Mouse (Mus musculus) MEL (cell line): ENCODE results near the gene Rasgrp1. TPM values are rescaled to one million over a fixed set of nuclear protein-coding genes. Genes with fewer than 3 reads are reported as not detected.

Source experiments
- DNase-seq: peaks from one replicate; pipeline ENCODE4 v3.0.0; 2011; ENCODE audit warnings: low read depth, low spot score
- H3K27ac ChIP-seq: 2 replicates; pipeline ENCODE4 v1.5.1; 2012; ENCODE audit warnings: low read depth, mild to moderate bottlenecking, control low read depth, low read length, moderate library complexity; ENCODE audit not compliant: control insufficient read depth
- H3K27me3 ChIP-seq, 2 experiments: fragments of 150-350 bp in 1 of 2; sonication (generic) in 1 of 2; 2 replicates each; pipeline ENCODE4 v1.6.1; 2012; ENCODE audit warnings: low read length in 2 of 2, mild to moderate bottlenecking in 2 of 2, improper control_type of control experiment in 1 of 2, moderate library complexity in 1 of 2; ENCODE audit not compliant: insufficient read depth in 2 of 2, control insufficient read depth in 1 of 2
- H3K36me3 ChIP-seq, 2 experiments: 2 replicates each; pipeline ENCODE4 v1.6.1; 2012 to 2014; ENCODE audit warnings: low read length in 2 of 2, improper control_type of control experiment in 1 of 2, inconsistent platforms in 1 of 2, mild to moderate bottlenecking in 1 of 2; ENCODE audit not compliant: insufficient read depth in 2 of 2, control insufficient read depth in 1 of 2
- H3K4me1 ChIP-seq, 2 experiments: fragments of 150-350 bp in 1 of 2; sonication (generic) in 1 of 2; 2 replicates each; pipeline ENCODE4 v1.6.1; 2012; ENCODE audit warnings: low read length in 2 of 2, improper control_type of control experiment in 1 of 2, mild to moderate bottlenecking in 1 of 2; ENCODE audit not compliant: insufficient read depth in 2 of 2, control insufficient read depth in 1 of 2
- H3K4me3 ChIP-seq, 2 experiments: fragments of 150-350 bp in 1 of 2; sonication (generic) in 1 of 2; 2 replicates each; pipeline ENCODE4 v1.5.1; 2012; ENCODE audit warnings: low read depth in 2 of 2, low read length in 2 of 2, mild to moderate bottlenecking in 2 of 2, moderate library complexity in 2 of 2, control low read depth in 1 of 2, improper control_type of control experiment in 1 of 2; ENCODE audit not compliant: control insufficient read depth in 1 of 2, insufficient read depth in 1 of 2
- H3K79me2 ChIP-seq: 2 replicates; pipeline ENCODE4 v1.6.1; 2012; ENCODE audit warnings: mild to moderate bottlenecking, low read length, moderate library complexity; ENCODE audit not compliant: control insufficient read depth, poor library complexity, insufficient read depth
- H3K9ac ChIP-seq: 2 replicates; pipeline ENCODE4 v1.6.1; 2012; ENCODE audit warnings: low read depth, mild to moderate bottlenecking, control low read depth, low read length, moderate library complexity; ENCODE audit not compliant: control insufficient read depth, poor library complexity, severe bottlenecking
- H3K9me3 ChIP-seq: fragments of 150-350 bp; sonication (generic); replicated peaks from 2 replicates; pipeline ENCODE4 v1.6.1; 2012; ENCODE audit warnings: mild to moderate bottlenecking, low read length, improper control_type of control experiment, moderate library complexity; ENCODE audit not compliant: insufficient read depth
- KAT2A ChIP-seq: conservative IDR thresholded peaks from 2 replicates; pipeline ENCODE4 v1.6.1; 2012; ENCODE audit warnings: low read depth, low read length, improper control_type of control experiment, inconsistent platforms
- MYC ChIP-seq: IDR thresholded peaks from 2 replicates; pipeline ENCODE4 v1.6.1; 2011; ENCODE audit warnings: low read depth, mild to moderate bottlenecking, low read length, improper control_type of control experiment, moderate library complexity
- POLR2A ChIP-seq, 2 experiments: IDR thresholded peaks; 2 replicates each; pipeline ENCODE4 v1.6.1; 2011 to 2012; ENCODE audit warnings: low read length in 2 of 2, mild to moderate bottlenecking in 2 of 2, control low read depth in 1 of 2, improper control_type of control experiment in 1 of 2, low read depth in 1 of 2, moderate library complexity in 1 of 2; ENCODE audit not compliant: control insufficient read depth in 1 of 2, insufficient read depth in 1 of 2, poor library complexity in 1 of 2
- SMC3 ChIP-seq: IDR thresholded peaks from 2 replicates; pipeline ENCODE4 v1.6.1; 2011; ENCODE audit warnings: low read depth, low read length, improper control_type of control experiment
- polyA plus RNA-seq, 2 experiments: library from polyadenylated mRNA; stranded (reverse) in 1 of 2; unstranded in 1 of 2; fragments of >175 nt in 1 of 2; fragments of >200 nt in 1 of 2; gene quantifications; 2 replicates each; pipeline versions ENCODE4 v1.2.1 to v1.2.4; 2012; ENCODE audit warnings: low replicate concordance in 2 of 2, low read depth in 1 of 2; ENCODE audit not compliant: insufficient read length in 2 of 2, insufficient read depth in 1 of 2, missing spikeins in 1 of 2
- total RNA-seq: library from RNA; depleted of rRNA; stranded (reverse); fragments of 300-350 nt; gene quantifications from 2 replicates; pipeline ENCODE4 v1.2.3, GENCODE M21; 2012; rRNA removed

Rasgrp1 gene
- total and polyA plus RNA-seq, 3 experiments: not detected

- no peak for DNase-seq
- Histone ChIP-seq H3K4me1 (no peaks in the 10 kb centered on the region), H3K27me3 (0 out of 4 replicates have a peak, but pooled peaks cover 0 to 1% of the 10 kb centered on the region in 2 experiments), H3K79me2 (no peaks in the 10 kb centered on the region), H3K9me3 (no peaks in the 10 kb centered on the region), H3K4me3 (no peak overlapping the region), H3K27ac (no peak overlapping the region), H3K36me3 (no peaks in the 10 kb centered on the region), H3K9ac (no peak overlapping the region)
- no peak for TF ChIP-seq POLR2A (IDR thresholded peaks at IDR 0.05; ENCODE audit: control insufficient read depth in 1 of 2, insufficient read depth in 1 of 2, low read depth in 1 of 2, low read length in 2 of 2, poor library complexity in 1 of 2)
- no peak for TF ChIP-seq MYC
- no peak for TF ChIP-seq SMC3
- TF ChIP-seq KAT2A: no peak
- TF ChIP-seq, all 39 proteins: peak for 0
These were observed 112.5 kb downstream of the Rasgrp1 start for GRCm38 (mm10) chr2:117230261-117230660.

Other genes with a start within 250 kb of the Rasgrp1 start
- gene Spred1, start 221.6 kb downstream of the Rasgrp1 start, total RNA-seq: 19.9 and 21.9 TPM in 2 replicates
- 10 to 100 TPM in 1 of 2 experiments, not detected in 1; 14.3 TPM for gene Spred1, start 221.6 kb downstream of the Rasgrp1 start, polyA plus RNA-seq
- gene Fam98b, start 93.3 kb downstream of the Rasgrp1 start, total RNA-seq: 14.3 and 16.4 TPM in 2 replicates
- gene Fam98b, start 93.3 kb downstream of the Rasgrp1 start, polyA plus RNA-seq: 100 to 1,000 TPM in 1 of 2 experiments, 10 to 100 TPM in 1; 54.9 to 228 TPM